Mouse (Mus musculus) monocyte, adult 5-6 weeks (primary cell): ENCODE results near the gene Traf7. TPM values are rescaled to one million over a fixed set of nuclear protein-coding genes. Genes with fewer than 3 reads are reported as not detected.
A peak's percentile ranks its signal among the peaks of the same experiment; 100 is the strongest.

Experiments used
- ATAC-seq: fragments of 153-309, 156-312 bp; replicated peaks from 2 replicates; pipeline ENCODE4 v1.8.0; 2017; ENCODE audit warnings: mild to moderate bottlenecking; ENCODE audit not compliant: low TSS enrichment, insufficient number of reproducible peaks, severe bottlenecking, poor library complexity, low FRiP score
- total RNA-seq: library from RNA; stranded (forward); fragments of 200-1000, 200-491, 200-594 nt; gene quantifications from 3 replicates; pipeline ENCODE4 v1.2.3, GENCODE M21; 2017

Gene Traf7
- total RNA-seq, 1 experiment from 2014 or later: 132 TPM

GRCm38 (mm10) chr17:24548921-24549617, 21.3 kb upstream of the Traf7 start:
- no peak for ATAC-seq

- no peak for ATAC-seq
These were observed 20.7 kb upstream of the Traf7 start for GRCm38 (mm10) chr17:24548435-24548834.

GRCm38 (mm10) chr17:24546234-24546633, 18.5 kb upstream of the Traf7 start:
- ATAC-seq: no peak

GRCm38 (mm10) chr17:24545247-24545646, 17.5 kb upstream of the Traf7 start:
- ATAC-seq: no peak

- ATAC-seq: no peak
These were observed 16.9 kb upstream of the Traf7 start for GRCm38 (mm10) chr17:24544613-24545012.

DNA sequence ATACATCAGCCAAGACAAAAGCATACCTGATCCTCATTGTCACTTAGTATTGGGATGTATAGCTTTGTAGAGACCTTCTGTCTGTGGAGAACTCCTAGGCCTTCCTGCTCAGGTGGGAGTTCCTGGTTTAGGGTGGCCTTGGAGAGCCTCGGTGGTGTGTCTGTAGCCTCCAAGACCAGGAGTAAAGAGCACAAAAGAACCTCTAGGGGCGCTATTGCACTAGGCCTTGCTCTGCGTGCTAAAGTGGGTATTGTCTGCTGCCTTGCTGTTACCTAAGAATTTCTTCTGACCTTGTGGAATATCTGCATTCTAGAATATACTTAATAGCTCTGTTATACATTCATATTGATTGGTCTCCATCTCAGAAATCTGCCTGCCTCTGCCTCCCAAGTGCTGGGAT, 12.6 kb upstream of the Traf7 start:
- ATAC-seq: peak; percentile 92

DNA sequence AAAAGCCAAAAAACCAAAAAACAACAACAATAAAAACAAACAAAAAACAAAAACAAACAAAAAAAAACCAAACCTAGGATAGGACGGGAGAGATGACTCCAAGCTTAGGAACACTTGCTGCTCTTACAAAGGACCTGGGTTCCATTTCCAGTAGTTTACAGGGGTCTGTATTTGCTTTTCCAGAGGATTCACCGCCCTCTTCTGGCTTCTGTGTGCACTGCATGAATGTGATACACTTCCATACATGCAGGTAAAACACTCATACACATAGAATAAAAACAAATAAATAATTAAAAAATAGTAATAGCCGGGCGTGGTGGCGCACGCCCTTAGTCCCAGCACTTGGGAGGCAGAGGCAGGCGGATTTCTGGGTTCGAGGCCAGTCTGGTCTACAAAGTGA, 11.2 kb upstream of the Traf7 start:
- no peak for ATAC-seq

- no peak for ATAC-seq
These were observed 9.8 kb upstream of the Traf7 start for GRCm38 (mm10) chr17:24537536-24537935.

- no peak for ATAC-seq
These were observed 7.6 kb upstream of the Traf7 start for GRCm38 (mm10) chr17:24535300-24535699.

DNA sequence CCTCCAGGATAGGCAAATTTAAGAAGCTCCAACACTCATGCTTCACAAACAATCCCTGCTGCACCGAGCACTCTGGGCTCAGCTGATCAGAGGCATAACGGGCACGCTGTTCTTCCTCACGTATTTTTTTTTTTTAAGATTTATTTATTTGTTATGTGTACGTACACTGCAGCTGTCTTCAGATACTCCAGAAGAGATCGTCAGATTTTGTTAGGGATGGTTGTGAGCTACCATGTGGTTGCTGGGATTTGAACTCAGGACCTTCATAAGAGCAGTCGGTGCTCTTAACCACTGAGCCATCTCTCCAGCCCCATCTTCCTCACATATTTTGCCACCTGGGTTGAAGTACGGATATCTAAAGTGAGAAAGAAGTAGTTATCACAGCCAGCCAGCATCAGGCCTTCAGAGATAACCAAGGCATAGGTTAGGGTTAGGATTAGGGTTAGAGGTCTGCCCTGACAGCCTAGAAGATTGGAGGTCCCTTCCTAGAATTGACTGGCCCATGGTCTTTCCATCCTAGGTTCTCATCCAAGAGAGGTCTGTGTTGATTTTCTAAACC, 6.5 kb upstream of the Traf7 start, which contains the start of gene Rab26:
Rab26 (minus strand) TSS at position 51 of the 559 bp plus-strand sequence.
- no peak for ATAC-seq

DNA sequence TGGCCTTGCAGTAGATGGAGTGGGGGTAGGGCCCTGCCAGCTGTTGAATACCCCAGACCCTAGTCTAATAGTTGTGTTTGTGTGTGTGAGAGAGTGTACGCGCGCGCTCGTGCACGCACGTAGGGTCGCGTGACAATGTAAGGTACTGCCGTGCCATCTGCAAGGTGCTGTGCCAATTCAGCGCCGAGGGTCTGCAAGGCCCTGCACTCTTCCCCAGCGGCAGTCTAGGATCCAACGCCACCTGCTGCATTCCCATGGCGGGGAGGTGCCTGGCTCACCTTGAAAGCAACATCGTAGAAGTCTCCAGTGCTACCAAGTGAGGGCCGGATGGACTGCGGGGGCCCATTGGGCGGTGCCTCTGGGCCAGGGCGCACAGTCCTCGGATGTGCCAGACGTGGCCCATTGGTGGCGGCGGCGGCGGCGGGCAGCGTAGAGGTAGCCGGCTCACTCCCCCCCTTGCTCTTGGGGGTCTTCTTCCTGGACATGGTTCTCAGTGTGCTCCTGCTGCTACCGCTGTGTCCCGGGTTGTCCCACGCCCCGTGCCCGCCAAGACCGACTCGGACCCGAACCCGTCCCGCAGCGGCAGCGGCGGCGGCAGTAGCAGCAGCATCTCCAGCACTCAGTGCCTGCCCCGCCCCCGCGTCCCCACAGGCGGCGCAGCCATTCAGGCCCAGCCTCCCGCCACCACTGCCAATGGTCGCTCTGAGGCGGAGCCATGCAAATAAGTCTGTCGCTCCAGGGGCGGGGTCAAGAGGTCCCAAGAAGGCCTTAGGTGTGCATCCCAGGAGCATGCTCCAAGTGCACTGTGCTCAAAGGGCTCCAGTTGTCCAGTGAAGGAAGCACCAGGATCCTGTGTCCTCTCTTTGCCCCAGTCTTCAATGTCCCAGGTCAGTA, 5.6 kb upstream of the Traf7 start:
- ATAC-seq: peak; percentile 74

DNA sequence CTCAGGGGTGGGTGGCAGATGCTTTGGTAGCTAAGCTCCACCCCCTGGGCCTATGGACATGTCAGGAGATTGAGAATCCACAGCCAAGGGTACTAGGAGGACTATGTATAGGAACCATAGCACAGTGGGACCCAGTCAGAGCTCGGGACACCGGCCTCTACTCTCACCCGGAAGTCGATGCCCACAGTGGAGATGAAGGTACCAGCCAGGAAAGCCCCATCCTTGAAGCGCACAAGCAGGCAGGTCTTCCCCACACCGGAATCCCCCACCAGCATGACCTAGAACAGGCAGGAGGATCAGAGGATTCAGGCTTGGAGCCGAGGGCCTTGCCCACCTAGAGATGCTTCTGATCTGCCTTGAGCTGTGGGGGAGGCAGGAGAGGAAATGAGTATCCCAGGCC, 4.3 kb upstream of the Traf7 start:
- ATAC-seq: no peak

- ATAC-seq: no peak
These were observed 3.3 kb upstream of the Traf7 start for GRCm38 (mm10) chr17:24531064-24531463.

- no peak for ATAC-seq
These were observed 2.8 kb upstream of the Traf7 start for GRCm38 (mm10) chr17:24530361-24531050.

DNA sequence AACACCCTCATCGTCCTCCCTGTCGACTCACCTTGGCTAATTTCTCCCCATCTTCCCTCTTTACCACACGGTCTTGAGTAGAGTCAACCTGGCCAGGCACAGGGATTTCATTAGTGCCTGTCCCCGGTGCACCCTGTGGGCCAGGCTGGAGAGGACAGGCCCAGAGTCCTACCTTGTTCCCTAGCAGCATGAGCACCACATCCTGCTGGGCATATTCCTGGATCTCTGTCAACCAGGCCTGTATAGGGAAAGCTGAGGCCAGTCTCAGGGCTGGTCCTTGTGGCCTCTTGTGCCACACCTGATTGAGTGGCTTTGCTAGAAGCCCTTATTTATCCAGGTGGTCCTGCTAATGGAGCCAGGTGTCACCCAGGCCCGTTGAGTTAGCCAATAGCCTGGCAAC, 2.1 kb upstream of the Traf7 start:
- ATAC-seq: no peak

- no peak; the same call in 1 of the 2 replicates for ATAC-seq
These were observed 1.3 kb upstream of the Traf7 start for GRCm38 (mm10) chr17:24529007-24529451.

GRCm38 (mm10) chr17:24528560-24528918, 801 bp upstream of the Traf7 start:
- no peak for ATAC-seq

DNA sequence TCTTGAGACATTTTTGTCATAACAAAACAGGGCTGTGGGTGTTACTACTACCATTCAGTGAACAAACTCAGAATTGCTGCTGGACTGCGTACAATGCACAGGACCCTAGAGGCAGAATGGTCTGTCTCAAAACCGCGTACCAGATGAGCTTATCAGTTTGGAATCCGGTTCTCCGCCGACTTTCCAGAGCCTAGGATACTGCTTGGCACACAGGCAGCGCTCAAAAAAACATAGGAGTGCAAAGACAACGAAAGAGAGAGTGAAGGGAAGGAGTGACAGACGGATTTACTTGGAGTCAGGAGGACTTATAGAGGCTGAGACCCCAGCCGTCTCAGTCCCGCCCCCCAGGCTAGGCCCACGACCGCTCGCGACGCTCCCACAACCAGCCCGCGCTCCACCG, 423 bp downstream of the Traf7 start:
- ATAC-seq: no peak

GRCm38 (mm10) chr17:24524734-24525133, 3.0 kb downstream of the Traf7 start:
- ATAC-seq: no peak
